8 mouse cellular contexts compared by ENCODE assay signal in genomic region chr3:108591530-108592522, GRCm38 (mm10). TPM values are rescaled to one million over a fixed set of nuclear protein-coding genes. Genes with fewer than 3 reads are reported as not detected.
A peak's percentile ranks its signal among the peaks of the same experiment; 100 is the strongest.
DNase-seq lines count a peak whose midpoint lies in the region; ATAC-seq and TF ChIP-seq lines count a peak whose summit lies in the region.

No protein-coding gene starts in this region.

- peak overlapping the region; percentile 95 for H3K27ac ChIP-seq in layer of hippocampus, adult 2 months
- H3K27ac ChIP-seq in limb, embryonic 15.5 days: peak overlapping the region; percentile 75
- H3K27ac ChIP-seq in olfactory bulb, adult 2 months (ENCODE audit: insufficient read depth, low read depth, low read length): peak overlapping the region; percentile 74

- DNase-seq in layer of hippocampus, adult 2 months (ENCODE audit: low spot score in 2 of 2): peak in 1 of 2 experiments; percentile 21
- DNase-seq in layer of hippocampus, adult 11-12 months (ENCODE audit: low spot score): no peak
- peak; percentile 85 for DNase-seq in R1 (ENCODE audit: low read depth, low spot score)
- no peak for DNase-seq in cerebellum, adult 9-11 months

- ATAC-seq in erythroid progenitor cell, adult 5-6 weeks (replicated peaks; ENCODE audit: low FRiP score, poor library complexity, severe bottlenecking): peak; percentile 40
- peak; percentile 62 for ATAC-seq in limb, embryonic 15.5 days (ENCODE audit: insufficient number of reproducible peaks, low FRiP score, low TSS enrichment, low read depth)
- ATAC-seq in activated CD4-positive, CD25-positive, alpha-beta regulatory T cell, adult 4 months: no peak

- H3K4me3 ChIP-seq in layer of hippocampus, adult 2 months: peak overlapping the region; percentile 100
- peak overlapping the region; percentile 95 for H3K4me3 ChIP-seq in limb, embryonic 15.5 days
- peak overlapping the region; percentile 92 for H3K4me3 ChIP-seq in olfactory bulb, adult 2 months (ENCODE audit: insufficient read depth, low read depth, low read length)

- no peaks in the 10 kb centered on the region for H3K9me3 ChIP-seq in limb, embryonic 15.5 days

- no peak for TF ChIP-seq CTCF in layer of hippocampus, adult 2 months (conservative IDR thresholded peaks at IDR 0.05)
- TF ChIP-seq CTCF in olfactory bulb, adult 2 months (IDR thresholded peaks at IDR 0.05; ENCODE audit: insufficient read depth, low read depth, low read length): no peak

- under 1% methylated on average over 61 of the region's 61 CpGs for WGBS in limb, embryonic 15.5 days
- WGBS in olfactory bulb, adult 2 months: under 1% methylated on average over 61 of the region's 61 CpGs

- no peaks in the 10 kb centered on the region for H3K27me3 ChIP-seq in limb, embryonic 15.5 days

- peaks cover 11% of the 10 kb centered on the region for H3K4me1 ChIP-seq in limb, embryonic 15.5 days
- no peaks in the 10 kb centered on the region for H3K4me1 ChIP-seq in olfactory bulb, adult 2 months (ENCODE audit: control insufficient read depth, insufficient read depth, low read length)

- TF ChIP-seq POLR2A in olfactory bulb, adult 2 months (IDR thresholded peaks at IDR 0.05; ENCODE audit: insufficient read depth, low read depth, low read length): no peak; the same call in 1 of the 2 replicates

- no peaks in the 10 kb centered on the region for H3K36me3 ChIP-seq in limb, embryonic 15.5 days

- H3K9ac ChIP-seq in limb, embryonic 15.5 days: peak overlapping the region; percentile 79

- H3K4me2 ChIP-seq in limb, embryonic 15.5 days: peak overlapping the region; percentile 98

RNA-seq across cellular contexts. Expression of gene Wdr47, which starts 0.7 kb away (rescaled TPM):
- 100 to 1,000 TPM; 125 to 135 TPM for total RNA-seq in layer of hippocampus, adult 2 months (2021)
- total RNA-seq in erythroid progenitor cell, adult 5-6 weeks (2015; ENCODE audit: low replicate concordance): 1.3 and 2.9 TPM in 2 replicates
- total RNA-seq in erythroid progenitor cell, adult 5-6 weeks (2017; ENCODE audit: low replicate concordance): 2.7 TPM in 1 of 2 replicates, not detected in the other
- 15.8 and 18.1 TPM in 2 replicates for polyA plus RNA-seq in limb, embryonic 15.5 days (2015; fragmentation: Nextera tagmentation; extraction: Ambion mirVana)
- polyA plus RNA-seq in olfactory bulb, adult 2 months (2012; ENCODE audit: insufficient read depth, insufficient read length, low replicate concordance, missing spikeins): 109 TPM in 1 of 2 replicates, not detected in the other
- 1 to 10 TPM; 6.1 to 9.1 TPM for polyA plus RNA-seq in activated CD4-positive, CD25-positive, alpha-beta regulatory T cell, adult 4 months (2017; shearing (Covaris generic))

RNA-seq across cellular contexts. Expression of gene Taf13, which starts 20.3 kb away (rescaled TPM):
- total RNA-seq in layer of hippocampus, adult 2 months (2021): 10 to 100 TPM; 20.7 to 27.3 TPM
- total RNA-seq in erythroid progenitor cell, adult 5-6 weeks (2015; ENCODE audit: low replicate concordance): 1.7 and 7.6 TPM in 2 replicates
- 4.1 and 5.1 TPM in 2 replicates for total RNA-seq in erythroid progenitor cell, adult 5-6 weeks (2017; ENCODE audit: low replicate concordance)
- 48.7 and 53.5 TPM in 2 replicates for polyA plus RNA-seq in limb, embryonic 15.5 days (2015; fragmentation: Nextera tagmentation; extraction: Ambion mirVana)
- not detected in 2 replicates for polyA plus RNA-seq in olfactory bulb, adult 2 months (2012; ENCODE audit: insufficient read depth, insufficient read length, low replicate concordance, missing spikeins)
- polyA plus RNA-seq in activated CD4-positive, CD25-positive, alpha-beta regulatory T cell, adult 4 months (2017; shearing (Covaris generic)): 10 to 100 TPM; 18.3 to 24.5 TPM

RNA-seq across cellular contexts. Expression of gene Tmem167b, which starts 29.6 kb away (rescaled TPM):
- 10 to 100 TPM; 55.6 to 56.2 TPM for total RNA-seq in layer of hippocampus, adult 2 months (2021)
- 9.7 and 13.0 TPM in 2 replicates for total RNA-seq in erythroid progenitor cell, adult 5-6 weeks (2015; ENCODE audit: low replicate concordance)
- 27.0 and 27.8 TPM in 2 replicates for total RNA-seq in erythroid progenitor cell, adult 5-6 weeks (2017; ENCODE audit: low replicate concordance)
- 52.2 and 53.4 TPM in 2 replicates for polyA plus RNA-seq in limb, embryonic 15.5 days (2015; fragmentation: Nextera tagmentation; extraction: Ambion mirVana)
- not detected in 2 replicates for polyA plus RNA-seq in olfactory bulb, adult 2 months (2012; ENCODE audit: insufficient read depth, insufficient read length, low replicate concordance, missing spikeins)
- 10 to 100 TPM; 26.1 to 27.0 TPM for polyA plus RNA-seq in activated CD4-positive, CD25-positive, alpha-beta regulatory T cell, adult 4 months (2017; shearing (Covaris generic))

RNA-seq across cellular contexts. Expression of gene 5330417C22Rik, which starts 55.5 kb away (rescaled TPM):
- total RNA-seq in layer of hippocampus, adult 2 months (2021): 10 to 100 TPM; 24.8 to 28.8 TPM
- total RNA-seq in erythroid progenitor cell, adult 5-6 weeks (2015; ENCODE audit: low replicate concordance): not detected in 2 replicates
- total RNA-seq in erythroid progenitor cell, adult 5-6 weeks (2017; ENCODE audit: low replicate concordance): not detected in 2 replicates
- polyA plus RNA-seq in limb, embryonic 15.5 days (2015; fragmentation: Nextera tagmentation; extraction: Ambion mirVana): 0.63 and 0.77 TPM in 2 replicates
- polyA plus RNA-seq in olfactory bulb, adult 2 months (2012; ENCODE audit: insufficient read depth, insufficient read length, low replicate concordance, missing spikeins): not detected in 2 replicates
- polyA plus RNA-seq in activated CD4-positive, CD25-positive, alpha-beta regulatory T cell, adult 4 months (2017; shearing (Covaris generic)): 1 to 10 TPM; 1.2 to 1.4 TPM

RNA-seq across cellular contexts. Expression of gene 1700013F07Rik, which starts 57.9 kb away (rescaled TPM):
- 1 to 10 TPM; 1.5 TPM for total RNA-seq in layer of hippocampus, adult 2 months (2021)
- not detected in 2 replicates for total RNA-seq in erythroid progenitor cell, adult 5-6 weeks (2015; ENCODE audit: low replicate concordance)
- not detected in 2 replicates for total RNA-seq in erythroid progenitor cell, adult 5-6 weeks (2017; ENCODE audit: low replicate concordance)
- 0.26 TPM in 1 of 2 replicates, not detected in the other for polyA plus RNA-seq in limb, embryonic 15.5 days (2015; fragmentation: Nextera tagmentation; extraction: Ambion mirVana)
- not detected in 2 replicates for polyA plus RNA-seq in olfactory bulb, adult 2 months (2012; ENCODE audit: insufficient read depth, insufficient read length, low replicate concordance, missing spikeins)
- polyA plus RNA-seq in activated CD4-positive, CD25-positive, alpha-beta regulatory T cell, adult 4 months (2017; shearing (Covaris generic)): not detected

Comparison
In these comparisons a context has a peak if more than half of its experiments do, and no peak if none do; other contexts are left out.
1. RNA of gene Taf13, which starts 20.3 kb away (polyA plus RNA-seq): 48.7 to 53.5 TPM in limb, embryonic 15.5 days and 18.3 to 24.5 TPM in activated CD4-positive, CD25-positive, alpha-beta regulatory T cell, adult 4 months; not detected in olfactory bulb, adult 2 months; every median in the first group is over 10 times any median in the second.
2. Peak in every context shown above with its lines, with median percentiles within 50 percentile points of each other: H3K27ac ChIP-seq and H3K4me3 ChIP-seq.